Mouse (Mus musculus) liver, embryonic 12.5 days (tissue): Measurements from ENCODE around the gene Dgkg. TPM values are rescaled to one million over a fixed set of nuclear protein-coding genes. Genes with fewer than 3 reads are reported as not detected.

Experiments
- ATAC-seq: fragments of 200-750 bp; cut with Nextera tagmentation; 2 replicates; pipeline ENCODE4 v1.8.0; 2017; ENCODE audit warnings: moderate number of reproducible peaks, mild to moderate bottlenecking, moderate library complexity
- H3K27ac ChIP-seq: fragments of 300-500 bp; sonication (generic); 2 replicates; pipeline ENCODE4 v1.5.1; 2016; ENCODE audit warnings: mild to moderate bottlenecking
- H3K27me3 ChIP-seq: fragments of 300-500 bp; sonication (generic); replicated peaks from 2 replicates; pipeline ENCODE4 v1.6.1; 2016; ENCODE audit warnings: mild to moderate bottlenecking, moderate library complexity
- H3K36me3 ChIP-seq: fragments of 300-500 bp; sonication (generic); 2 replicates; pipeline ENCODE4 v1.6.1; 2016; ENCODE audit warnings: mild to moderate bottlenecking, moderate library complexity
- H3K4me1 ChIP-seq: fragments of 300-500 bp; sonication (generic); 2 replicates; pipeline ENCODE4 v1.6.1; 2016
- H3K4me2 ChIP-seq: fragments of 300-500 bp; sonication (generic); 2 replicates; pipeline ENCODE4 v1.6.1; 2016; ENCODE audit warnings: mild to moderate bottlenecking, moderate library complexity
- H3K4me3 ChIP-seq: fragments of 300-500 bp; sonication (generic); 2 replicates; pipeline ENCODE4 v1.5.1; 2016; ENCODE audit warnings: mild to moderate bottlenecking, moderate library complexity
- H3K9ac ChIP-seq: fragments of 300-500 bp; sonication (generic); 2 replicates; pipeline ENCODE4 v1.6.1; 2016; ENCODE audit warnings: mild to moderate bottlenecking, moderate library complexity
- H3K9me3 ChIP-seq: fragments of 300-500 bp; sonication (generic); replicated peaks from 2 replicates; pipeline ENCODE4 v1.6.1; 2016; ENCODE audit warnings: mild to moderate bottlenecking, moderate library complexity
- WGBS: fragments of 180-500 bp; shearing (Covaris S2); methylation state at CpG from one replicate; pipeline ENCODE4 v1.1.7; 2016; ENCODE audit not compliant: insufficient replicate concordance; 5-methylcytosine and 5-hydroxymethylcytosine counted together
- polyA plus RNA-seq: library from polyadenylated mRNA; unstranded; fragments of >200 nt; fragmentation: Nextera tagmentation; extraction: Ambion mirVana; gene quantifications from 2 replicates; pipeline ENCODE4 v1.2.1, GENCODE M21; 2016

Gene Dgkg
- polyA plus RNA-seq, 1 experiment from 2014 or later, result 0.89 TPM

DNA sequence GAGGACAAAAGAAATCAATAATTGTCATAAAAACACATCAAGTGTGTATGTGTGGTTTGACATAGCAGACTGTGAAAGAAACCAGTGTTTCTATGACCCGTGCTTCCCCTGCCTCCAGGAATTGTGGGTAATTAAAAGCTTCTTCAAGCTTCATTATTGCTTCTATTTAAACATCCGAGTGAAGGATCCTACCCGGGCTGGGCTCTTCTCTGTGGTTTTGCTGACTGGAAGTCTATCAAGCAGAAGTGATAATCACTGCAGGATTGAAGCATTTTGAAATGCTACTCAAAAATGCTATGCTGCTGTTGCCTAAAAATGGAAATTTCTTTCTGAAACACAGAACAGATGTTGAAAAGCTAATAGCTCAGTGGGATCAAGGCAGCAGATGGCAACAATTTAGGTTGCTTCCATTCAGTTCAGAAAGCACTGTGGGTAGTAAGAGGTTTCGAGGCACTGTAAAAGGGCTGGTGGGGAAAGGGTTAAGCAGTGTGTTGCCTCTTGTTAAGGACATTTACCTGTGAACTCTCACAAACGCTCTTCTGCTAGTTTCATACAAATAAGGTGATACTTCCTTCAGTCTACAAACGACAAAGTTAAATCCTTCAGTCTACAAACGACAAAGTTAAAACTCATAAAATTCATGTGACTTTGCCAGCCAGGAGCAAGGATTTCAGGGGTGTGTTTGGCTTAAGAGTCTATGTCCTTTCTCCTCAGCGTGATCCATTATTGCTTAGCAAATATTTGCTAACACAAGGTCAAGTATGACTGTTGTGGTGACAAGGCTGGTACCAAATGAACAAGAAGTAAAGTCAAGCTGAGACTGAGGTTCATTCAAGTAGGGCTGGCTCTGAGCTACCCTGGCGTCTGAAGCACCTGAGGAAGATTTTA, 43.6 kb downstream of the Dgkg start:
- Histone ChIP-seq H3K4me2 (no peak overlapping the region), H3K4me1 (no peaks in the 10 kb centered on the region), H3K4me3 (no peak overlapping the region), H3K27ac (no peak overlapping the region), H3K9ac (no peak overlapping the region), H3K9me3 (no peaks in the 10 kb centered on the region), H3K27me3 (no peaks in the 10 kb centered on the region), H3K36me3 (no peaks in the 10 kb centered on the region)
- no peak for ATAC-seq
- 51% methylated on average over 9 of the region's 9 CpGs for WGBS

- H3K4me1 ChIP-seq, result no peaks in the 10 kb centered on the region
- no peak for ATAC-seq
- no peaks in the 10 kb centered on the region for H3K36me3 ChIP-seq
- H3K4me2 ChIP-seq, result no peak overlapping the region
- no peak overlapping the region for H3K27ac ChIP-seq
- no peak overlapping the region for H3K9ac ChIP-seq
- 35% methylated on average over 6 of the region's 6 CpGs for WGBS
- no peak overlapping the region for H3K4me3 ChIP-seq
- no peaks in the 10 kb centered on the region for H3K9me3 ChIP-seq
- H3K27me3 ChIP-seq, result no peaks in the 10 kb centered on the region
Measured at GRCm38 (mm10) chr16:22608046-22608445, 49.0 kb downstream of the Dgkg start.

DNA sequence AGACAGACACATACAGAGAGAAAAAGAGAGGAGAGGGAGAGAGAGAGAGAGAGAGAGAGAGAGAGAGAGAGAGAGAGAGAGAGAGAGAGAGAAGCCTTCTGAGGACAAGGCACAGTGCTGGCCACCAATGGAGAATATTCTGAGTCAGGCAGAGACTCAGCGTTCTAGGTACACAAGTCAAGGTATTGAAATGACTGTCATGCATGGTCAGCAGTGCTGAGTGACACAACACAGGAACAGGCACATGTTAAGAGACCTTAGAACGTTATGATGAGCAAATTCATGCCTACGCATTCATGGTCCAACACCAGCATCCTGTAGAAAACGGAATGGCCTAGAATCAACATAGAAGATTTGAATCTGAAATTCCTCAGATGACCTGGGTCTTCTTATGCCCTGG, 50.0 kb downstream of the Dgkg start:
- Histone ChIP-seq H3K27me3 (no peaks in the 10 kb centered on the region), H3K4me1 (no peaks in the 10 kb centered on the region), H3K4me2 (no peak overlapping the region), H3K4me3 (no peak overlapping the region), H3K36me3 (no peaks in the 10 kb centered on the region), H3K27ac (no peak overlapping the region), H3K9ac (no peak overlapping the region), H3K9me3 (no peaks in the 10 kb centered on the region)
- ATAC-seq, result no peak
- WGBS, result 74% methylated on average over 4 of the region's 4 CpGs

DNA sequence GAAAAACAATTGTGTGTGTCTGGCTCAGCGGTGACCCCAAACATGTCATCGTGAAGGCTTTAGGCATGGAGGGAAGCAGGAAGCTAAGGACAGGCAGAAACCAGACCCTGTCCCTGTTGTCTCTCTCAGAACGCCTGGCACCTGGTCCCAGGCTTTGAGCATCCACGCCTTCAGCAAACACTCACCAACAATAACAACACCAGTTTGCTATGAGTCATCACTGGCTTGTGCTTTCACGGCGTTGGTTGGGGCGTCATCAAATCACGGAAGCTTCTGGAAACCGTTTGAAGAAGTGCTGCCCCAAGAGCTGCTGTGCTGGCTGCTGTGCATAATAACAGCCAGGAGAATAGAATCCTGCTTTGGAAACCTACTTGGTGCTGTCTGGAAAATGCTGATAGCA, 54.6 kb downstream of the Dgkg start:
- Histone ChIP-seq H3K4me2 (no peak overlapping the region), H3K27ac (no peak overlapping the region), H3K9ac (no peak overlapping the region), H3K36me3 (no peaks in the 10 kb centered on the region), H3K4me1 (no peaks in the 10 kb centered on the region), H3K27me3 (no peaks in the 10 kb centered on the region), H3K4me3 (no peak overlapping the region), H3K9me3 (no peaks in the 10 kb centered on the region)
- ATAC-seq, result no peak
- 70% methylated on average over 9 of the region's 9 CpGs for WGBS

GRCm38 (mm10) chr16:22601756-22602155, 55.3 kb downstream of the Dgkg start:
- no peaks in the 10 kb centered on the region for H3K9me3 ChIP-seq
- no peak overlapping the region for H3K9ac ChIP-seq
- ATAC-seq, result no peak
- H3K36me3 ChIP-seq, result no peaks in the 10 kb centered on the region
- H3K27ac ChIP-seq, result no peak overlapping the region
- H3K27me3 ChIP-seq, result no peaks in the 10 kb centered on the region
- no peaks in the 10 kb centered on the region for H3K4me1 ChIP-seq
- 64% methylated on average over 3 of the region's 3 CpGs for WGBS
- no peak overlapping the region for H3K4me3 ChIP-seq
- H3K4me2 ChIP-seq, result no peak overlapping the region

DNA sequence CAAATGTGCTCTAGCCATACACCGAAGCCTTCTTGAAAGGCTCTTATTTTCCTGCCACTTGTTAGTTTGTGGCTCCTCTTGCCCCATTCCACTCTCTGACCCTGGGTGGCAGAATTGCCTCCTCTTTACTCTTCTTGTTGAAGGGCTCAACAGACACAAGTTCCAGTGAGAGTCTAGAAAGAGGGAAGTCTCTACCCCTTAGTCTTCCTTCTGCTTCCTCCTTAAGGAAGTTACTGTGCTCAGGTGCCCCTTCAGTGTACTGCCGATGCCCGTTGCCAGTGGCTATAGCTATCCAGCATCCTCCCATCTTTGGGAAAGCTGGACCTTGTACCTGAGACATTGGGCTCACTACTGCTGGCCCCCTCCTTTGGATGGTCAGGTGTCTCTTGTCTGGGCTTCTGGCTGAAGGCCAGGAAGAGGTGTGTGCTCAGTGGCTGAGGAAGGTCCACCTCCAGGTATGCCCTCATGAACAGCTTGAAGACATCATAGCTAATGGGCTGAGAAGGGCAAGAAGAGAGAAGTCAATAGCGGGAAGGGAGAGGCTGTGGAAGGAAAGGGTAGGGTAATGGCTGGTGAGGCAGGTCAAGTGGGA, 56.8 kb downstream of the Dgkg start:
- H3K27me3 ChIP-seq, result no peaks in the 10 kb centered on the region
- H3K9me3 ChIP-seq, result no peaks in the 10 kb centered on the region
- no peaks in the 10 kb centered on the region for H3K4me1 ChIP-seq
- WGBS, result 60% methylated on average over 4 of the region's 4 CpGs
- no peak overlapping the region for H3K27ac ChIP-seq
- H3K4me3 ChIP-seq, result no peak overlapping the region
- no peak overlapping the region for H3K9ac ChIP-seq
- ATAC-seq, result no peak
- H3K36me3 ChIP-seq, result no peaks in the 10 kb centered on the region
- H3K4me2 ChIP-seq, result no peak overlapping the region

GRCm38 (mm10) chr16:22598741-22599140, 58.3 kb downstream of the Dgkg start:
- H3K9me3 ChIP-seq, result no peaks in the 10 kb centered on the region
- H3K4me2 ChIP-seq, result no peak overlapping the region
- H3K4me3 ChIP-seq, result no peak overlapping the region
- no peaks in the 10 kb centered on the region for H3K4me1 ChIP-seq
- WGBS, result 62% methylated on average over 6 of the region's 6 CpGs
- no peaks in the 10 kb centered on the region for H3K27me3 ChIP-seq
- no peak overlapping the region for H3K9ac ChIP-seq
- H3K27ac ChIP-seq, result no peak overlapping the region
- H3K36me3 ChIP-seq, result no peaks in the 10 kb centered on the region
- ATAC-seq, result no peak

- Histone ChIP-seq H3K9ac (no peak overlapping the region), H3K4me3 (no peak overlapping the region), H3K27ac (no peak overlapping the region), H3K4me2 (no peak overlapping the region), H3K4me1 (no peaks in the 10 kb centered on the region), H3K36me3 (no peaks in the 10 kb centered on the region), H3K27me3 (no peaks in the 10 kb centered on the region), H3K9me3 (no peaks in the 10 kb centered on the region)
- ATAC-seq, result no peak
- 59% methylated on average over 1 of the region's 1 CpGs for WGBS
Measured at GRCm38 (mm10) chr16:22596394-22596793, 60.6 kb downstream of the Dgkg start.

DNA sequence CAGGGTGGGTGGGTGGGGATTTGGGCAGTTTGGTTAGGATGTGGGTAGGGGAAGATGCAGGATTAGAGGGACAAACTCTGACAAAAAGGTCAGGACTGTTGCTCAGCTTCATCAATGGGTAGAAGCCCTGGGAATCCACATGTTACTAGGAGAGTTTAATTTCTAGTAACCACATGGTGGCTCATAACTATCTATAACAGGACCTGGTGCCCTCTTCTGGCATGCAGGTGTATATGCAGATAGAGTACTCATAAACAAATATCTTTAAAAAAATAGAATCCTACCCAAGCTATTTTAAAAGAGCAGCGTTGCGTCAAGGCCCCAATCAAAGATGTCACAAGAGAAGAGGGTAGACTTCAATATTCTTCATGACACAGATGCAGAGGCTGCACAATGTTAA, 63.1 kb downstream of the Dgkg start:
- Histone ChIP-seq H3K9me3 (no peaks in the 10 kb centered on the region), H3K4me3 (no peak overlapping the region), H3K4me1 (no peaks in the 10 kb centered on the region), H3K4me2 (no peak overlapping the region), H3K36me3 (no peaks in the 10 kb centered on the region), H3K27ac (no peak overlapping the region), H3K27me3 (no peaks in the 10 kb centered on the region), H3K9ac (no peak overlapping the region)
- no peak for ATAC-seq
- WGBS, result 78% methylated on average over 2 of the region's 2 CpGs

GRCm38 (mm10) chr16:22589619-22590018, 67.4 kb downstream of the Dgkg start:
- H3K4me1 ChIP-seq, result no peaks in the 10 kb centered on the region
- no peak overlapping the region for H3K9ac ChIP-seq
- no peaks in the 10 kb centered on the region for H3K9me3 ChIP-seq
- no peak for ATAC-seq
- 59% methylated on average over 5 of the region's 5 CpGs for WGBS
- no peaks in the 10 kb centered on the region for H3K27me3 ChIP-seq
- H3K27ac ChIP-seq, result no peak overlapping the region
- no peaks in the 10 kb centered on the region for H3K36me3 ChIP-seq
- H3K4me3 ChIP-seq, result no peak overlapping the region
- H3K4me2 ChIP-seq, result no peak overlapping the region

- no peaks in the 10 kb centered on the region for H3K27me3 ChIP-seq
- ATAC-seq, result no peak
- WGBS, result 66% methylated on average over 11 of the region's 11 CpGs
- no peaks in the 10 kb centered on the region for H3K9me3 ChIP-seq
- no peak overlapping the region for H3K9ac ChIP-seq
- no peaks in the 10 kb centered on the region for H3K4me1 ChIP-seq
- no peak overlapping the region for H3K27ac ChIP-seq
- H3K36me3 ChIP-seq, result no peaks in the 10 kb centered on the region
- no peak overlapping the region for H3K4me2 ChIP-seq
- H3K4me3 ChIP-seq, result no peak overlapping the region
Measured at GRCm38 (mm10) chr16:22586151-22586836, 70.7 kb downstream of the Dgkg start.

DNA sequence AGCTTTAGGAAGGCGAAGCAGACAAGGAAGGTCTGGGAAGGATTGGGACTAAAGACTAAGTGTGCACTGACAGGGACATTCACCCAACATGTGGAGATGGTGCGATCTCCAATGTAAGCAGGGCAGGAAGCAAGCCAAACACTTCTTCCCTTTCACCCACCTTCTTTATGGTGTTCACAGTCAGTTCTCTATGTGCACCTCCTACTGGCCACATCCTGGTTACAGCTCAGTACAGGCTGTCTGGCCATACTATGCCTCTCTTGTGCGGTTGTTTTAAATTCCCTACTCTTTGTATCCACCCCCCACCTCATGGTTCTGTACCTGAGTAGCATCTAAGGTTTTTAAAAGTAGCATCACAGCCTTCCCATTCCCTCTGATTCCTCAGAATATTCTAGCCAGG, 71.5 kb downstream of the Dgkg start:
- no peaks in the 10 kb centered on the region for H3K27me3 ChIP-seq
- no peak overlapping the region for H3K9ac ChIP-seq
- WGBS, result 73% methylated on average over 3 of the region's 3 CpGs
- H3K4me1 ChIP-seq, result no peaks in the 10 kb centered on the region
- no peak for ATAC-seq
- no peak overlapping the region for H3K4me2 ChIP-seq
- H3K4me3 ChIP-seq, result no peak overlapping the region
- no peaks in the 10 kb centered on the region for H3K9me3 ChIP-seq
- no peak overlapping the region for H3K27ac ChIP-seq
- H3K36me3 ChIP-seq, result no peaks in the 10 kb centered on the region
